Mouse (Mus musculus) ES-Bruce4 (cell line): Measurements from ENCODE around the gene Sprr1a. TPM values are rescaled to one million over a fixed set of nuclear protein-coding genes. Genes with fewer than 3 reads are reported as not detected.
"Not testable (repeated sequence)": the region's sequence is repeated elsewhere in the genome, so short reads cannot be mapped to it uniquely, and the experiment has no call there.

ENCODE experiments used
- H3K27ac ChIP-seq: 2 replicates; pipeline ENCODE4 v1.5.1; 2012; ENCODE audit warnings: low read length, inconsistent platforms; ENCODE audit not compliant: insufficient read depth
- H3K27me3 ChIP-seq: 2 replicates; pipeline ENCODE4 v1.6.1; 2012; ENCODE audit warnings: mild to moderate bottlenecking, low read length, inconsistent platforms; ENCODE audit not compliant: control insufficient read depth, poor library complexity, insufficient read depth, severe bottlenecking
- H3K36me3 ChIP-seq: 2 replicates; pipeline ENCODE4 v1.6.1; 2012; ENCODE audit warnings: inconsistent platforms, mild to moderate bottlenecking, low read length, moderate library complexity; ENCODE audit not compliant: control insufficient read depth, poor library complexity, insufficient read depth, severe bottlenecking
- H3K4me1 ChIP-seq: one replicate; pipeline ENCODE4 v1.8.1; 2011; ENCODE audit warnings: low read length; ENCODE audit not compliant: control insufficient read depth, insufficient read depth
- H3K4me3 ChIP-seq: 2 replicates; pipeline ENCODE4 v1.5.1; 2011; ENCODE audit warnings: low read depth, mild to moderate bottlenecking, low read length
- H3K9ac ChIP-seq: 2 replicates; pipeline ENCODE4 v1.6.1; 2012; ENCODE audit warnings: low read depth, mild to moderate bottlenecking, inconsistent platforms; ENCODE audit not compliant: poor library complexity, severe bottlenecking
- H3K9me3 ChIP-seq: replicated peaks from 2 replicates; pipeline ENCODE4 v1.6.1; 2012; ENCODE audit warnings: mild to moderate bottlenecking, low read length, inconsistent platforms; ENCODE audit not compliant: control insufficient read depth, poor library complexity, insufficient read depth, severe bottlenecking
- CTCF ChIP-seq: IDR thresholded peaks from one replicate; pipeline ENCODE4 v1.8.1; 2011; ENCODE audit warnings: low read depth, low read length
- EP300 ChIP-seq: IDR thresholded peaks from 2 replicates; pipeline ENCODE4 v1.6.1; 2011; ENCODE audit warnings: low read depth, low read length; ENCODE audit not compliant: insufficient read depth
- POLR2A ChIP-seq: IDR thresholded peaks from one replicate; pipeline ENCODE4 v1.8.1; 2011; ENCODE audit warnings: low read length; ENCODE audit not compliant: insufficient read depth
- polyA plus RNA-seq: library from polyadenylated mRNA; stranded (reverse); fragments of >200 nt; gene quantifications from 2 replicates; pipeline ENCODE4 v1.2.4, GENCODE M21; 2011; ENCODE audit warnings: low read depth; ENCODE audit not compliant: missing spikeins, insufficient read depth, insufficient read length

Gene Sprr1a
- polyA plus RNA-seq, 1 experiment, result 1.5 TPM

- Histone ChIP-seq H3K9ac (no peak within 1 kb of the TSS), H3K4me3 (no peak within 1 kb of the TSS), H3K27me3 (no peaks in the 10 kb centered on the region), H3K4me1 (no peaks in the 10 kb centered on the region), H3K27ac (no peak within 1 kb of the TSS), H3K9me3 (no peaks in the 10 kb centered on the region), H3K36me3 (no peaks in the 10 kb centered on the region)
- no peak for TF ChIP-seq POLR2A
- TF ChIP-seq EP300, result no peak
- no peak for TF ChIP-seq CTCF
Measured at GRCm38 (mm10) chr3:92500393-92500792, 14.7 kb upstream of the Sprr1a start, which contains the start of gene Sprr4. Gene Sprr4 (minus strand): TSS chr3:92500493.

- H3K9me3 ChIP-seq, H3K4me1 ChIP-seq, H3K36me3 ChIP-seq, H3K27ac ChIP-seq, H3K4me3 ChIP-seq, H3K27me3 ChIP-seq, H3K9ac ChIP-seq: not testable (repeated sequence)
Measured at GRCm38 (mm10) chr3:92490262-92490661, 4.6 kb upstream of the Sprr1a start.

DNA sequence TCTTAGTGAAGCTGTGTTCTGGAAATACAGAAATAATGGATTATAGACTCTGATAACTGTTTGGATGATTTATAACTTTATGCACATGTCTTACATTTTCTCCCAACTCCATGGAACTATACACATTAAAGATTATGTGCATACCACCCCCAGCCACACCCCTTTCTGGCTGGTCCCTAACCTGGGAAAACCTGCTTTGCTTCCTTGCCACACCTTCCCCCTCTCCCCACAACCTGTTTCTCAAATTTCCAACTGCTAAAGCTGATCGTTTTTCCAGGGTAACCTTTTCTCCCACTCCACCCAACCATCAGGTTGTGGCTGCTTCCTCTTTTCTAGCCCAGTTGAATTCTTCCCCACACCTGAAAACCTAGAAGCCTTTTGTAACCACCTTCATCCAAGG, 612 bp upstream of the Sprr1a start:
- Histone ChIP-seq H3K36me3 (no peaks in the 10 kb centered on the region), H3K9ac (no peak overlapping the region), H3K4me3 (no peak overlapping the region), H3K9me3 (no peaks in the 10 kb centered on the region), H3K27me3 (no peaks in the 10 kb centered on the region), H3K4me1 (no peaks in the 10 kb centered on the region), H3K27ac (no peak overlapping the region)
- TF ChIP-seq CTCF (no peak), EP300 (no peak)

DNA sequence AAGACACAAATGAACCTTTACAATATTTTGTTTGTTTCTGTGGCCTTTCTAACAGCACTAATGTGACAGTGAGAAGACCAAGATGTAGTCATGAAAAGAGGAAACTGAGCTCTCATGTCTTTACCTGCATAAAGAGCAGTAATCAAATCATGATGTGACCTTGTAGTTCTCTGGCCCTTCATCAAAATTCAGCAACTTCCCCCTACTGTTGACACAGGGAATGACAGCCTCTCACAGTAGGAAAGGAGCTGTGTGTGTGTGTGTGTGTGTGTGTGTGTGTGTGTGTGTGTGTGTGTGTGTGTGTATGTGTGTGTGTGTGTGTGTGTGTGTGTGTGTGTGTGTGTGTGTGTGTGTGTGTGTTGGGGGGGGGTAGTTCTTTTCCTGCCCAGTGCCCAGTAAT, 4.4 kb downstream of the Sprr1a start:
- not testable (repeated sequence) for H3K9ac ChIP-seq, H3K4me1 ChIP-seq, H3K9me3 ChIP-seq, H3K27me3 ChIP-seq, H3K4me3 ChIP-seq, H3K36me3 ChIP-seq, H3K27ac ChIP-seq

GRCm38 (mm10) chr3:92470111-92470510, 15.6 kb downstream of the Sprr1a start:
- TF ChIP-seq CTCF (no peak), POLR2A (no peak), EP300 (no peak)
- H3K4me3 ChIP-seq, result no peak overlapping the region
- no peak overlapping the region for H3K9ac ChIP-seq
- no peak overlapping the region for H3K27ac ChIP-seq
- H3K9me3 ChIP-seq, result no peaks in the 10 kb centered on the region
- H3K27me3 ChIP-seq, result no peaks in the 10 kb centered on the region
- H3K36me3 ChIP-seq, result no peaks in the 10 kb centered on the region
- H3K4me1 ChIP-seq, result no peaks in the 10 kb centered on the region

- Histone ChIP-seq H3K27ac (no peak overlapping the region), H3K27me3 (no peaks in the 10 kb centered on the region), H3K9me3 (no peaks in the 10 kb centered on the region), H3K4me3 (no peak overlapping the region), H3K4me1 (no peaks in the 10 kb centered on the region), H3K36me3 (no peaks in the 10 kb centered on the region), H3K9ac (no peak overlapping the region)
- TF ChIP-seq CTCF, result no peak
- TF ChIP-seq EP300, result no peak
- TF ChIP-seq POLR2A, result no peak
Measured at GRCm38 (mm10) chr3:92467424-92467823, 18.3 kb downstream of the Sprr1a start.

DNA sequence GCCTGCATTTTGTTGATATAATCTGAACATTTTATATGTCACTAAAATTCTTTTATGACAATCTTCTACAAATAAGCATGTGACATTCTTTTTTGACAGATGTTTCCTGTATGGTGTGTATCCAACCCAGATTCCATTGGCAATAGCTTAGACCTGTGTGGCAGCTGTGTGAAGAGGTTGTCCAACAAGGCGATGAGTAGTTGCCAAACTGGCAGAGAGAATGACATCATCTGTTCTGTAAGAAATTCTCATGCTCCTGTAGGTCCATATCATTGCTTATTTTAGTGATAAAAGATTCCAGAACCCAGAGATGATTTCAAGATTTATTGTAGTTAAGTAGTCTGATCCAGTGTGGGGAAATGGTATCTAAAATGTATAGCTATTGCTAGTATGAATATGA, 19.1 kb downstream of the Sprr1a start:
- H3K4me3 ChIP-seq, result no peak overlapping the region
- TF ChIP-seq POLR2A (no peak), CTCF (no peak), EP300 (no peak)
- no peak overlapping the region for H3K27ac ChIP-seq
- H3K9me3 ChIP-seq, result no peaks in the 10 kb centered on the region
- no peaks in the 10 kb centered on the region for H3K36me3 ChIP-seq
- H3K27me3 ChIP-seq, result no peaks in the 10 kb centered on the region
- H3K9ac ChIP-seq, result no peak overlapping the region
- no peaks in the 10 kb centered on the region for H3K4me1 ChIP-seq
